Mouse (Mus musculus) heart, postnatal 0 days (tissue): ENCODE measurements around the gene Echdc2. TPM values are rescaled to one million over a fixed set of nuclear protein-coding genes. Genes with fewer than 3 reads are reported as not detected.

ENCODE experiments used
- ATAC-seq: fragments of 200-750 bp; cut with Nextera tagmentation; 2 replicates; pipeline ENCODE4 v1.8.0; 2017; ENCODE audit warnings: low read depth, moderate number of reproducible peaks, moderate library complexity; ENCODE audit not compliant: insufficient read depth
- DNase-seq: peaks from one replicate; pipeline ENCODE4 v3.0.0-alpha.2; 2016; ENCODE audit warnings: low spot score
- H3K27ac ChIP-seq: fragments of 300-500 bp; sonication (generic); 2 replicates; pipeline ENCODE4 v1.5.1; 2014; ENCODE audit warnings: low read depth, mild to moderate bottlenecking
- H3K27me3 ChIP-seq: fragments of 300-500 bp; sonication (generic); 2 replicates; pipeline ENCODE4 v1.6.1; 2014; ENCODE audit warnings: low read length, mixed read lengths; ENCODE audit not compliant: control insufficient read depth, insufficient read depth
- H3K36me3 ChIP-seq: fragments of 300-500 bp; sonication (generic); replicated peaks from 2 replicates; pipeline ENCODE4 v1.6.1; 2014; ENCODE audit warnings: low read length, mixed read lengths; ENCODE audit not compliant: control insufficient read depth, insufficient read depth
- H3K4me1 ChIP-seq: fragments of 300-500 bp; sonication (generic); 2 replicates; pipeline ENCODE4 v1.6.1; 2014; ENCODE audit warnings: antibody characterized with exemption; ENCODE audit not compliant: control insufficient read depth, insufficient read depth
- H3K4me2 ChIP-seq: fragments of 300-500 bp; sonication (generic); 2 replicates; pipeline ENCODE4 v1.6.1; 2014; ENCODE audit warnings: low read depth, mild to moderate bottlenecking, low read length, moderate library complexity
- H3K4me3 ChIP-seq: fragments of 300-500 bp; sonication (generic); 2 replicates; pipeline ENCODE4 v1.5.1; 2014; ENCODE audit warnings: low read depth, low read length
- H3K9ac ChIP-seq: fragments of 300-500 bp; sonication (generic); replicated peaks from 2 replicates; pipeline ENCODE4 v1.6.1; 2014; ENCODE audit warnings: low read depth, low read length, mixed read lengths
- H3K9me3 ChIP-seq: fragments of 300-500 bp; sonication (generic); replicated peaks from 2 replicates; pipeline ENCODE4 v1.6.1; 2016; ENCODE audit warnings: low read length; ENCODE audit not compliant: control insufficient read depth
- CTCF ChIP-seq: IDR thresholded peaks from 2 replicates; pipeline ENCODE4 v1.5.1; 2016; ENCODE audit warnings: antibody characterized with exemption, control low read depth, low read depth
- EP300 ChIP-seq: IDR thresholded peaks from 2 replicates; pipeline ENCODE4 v1.6.1; 2016; ENCODE audit warnings: antibody characterized with exemption, low read depth
- WGBS: fragments of 180-500 bp; shearing (Covaris S2); extraction: QIAGEN DNeasy Blood & Tissue Kit; methylation state at CpG from one replicate; pipeline ENCODE4 v1.1.7; 2014; 5-methylcytosine and 5-hydroxymethylcytosine counted together
- polyA plus RNA-seq: library from polyadenylated mRNA; unstranded; fragments of >200 nt; fragmentation: Nextera tagmentation; extraction: Ambion mirVana; gene quantifications from 2 replicates; pipeline ENCODE4 v1.2.1, GENCODE M21; 2015
- total RNA-seq: library from RNA; depleted of rRNA; stranded (reverse); fragments of >200 nt; gene quantifications from 2 replicates; pipeline ENCODE4 v1.2.3, GENCODE M21; 2014; ENCODE audit warnings: low replicate concordance; rRNA removed

Gene Echdc2
- total and polyA plus RNA-seq, 2 experiments from 2014 or later = 27.1 to 48.5 TPM

DNA sequence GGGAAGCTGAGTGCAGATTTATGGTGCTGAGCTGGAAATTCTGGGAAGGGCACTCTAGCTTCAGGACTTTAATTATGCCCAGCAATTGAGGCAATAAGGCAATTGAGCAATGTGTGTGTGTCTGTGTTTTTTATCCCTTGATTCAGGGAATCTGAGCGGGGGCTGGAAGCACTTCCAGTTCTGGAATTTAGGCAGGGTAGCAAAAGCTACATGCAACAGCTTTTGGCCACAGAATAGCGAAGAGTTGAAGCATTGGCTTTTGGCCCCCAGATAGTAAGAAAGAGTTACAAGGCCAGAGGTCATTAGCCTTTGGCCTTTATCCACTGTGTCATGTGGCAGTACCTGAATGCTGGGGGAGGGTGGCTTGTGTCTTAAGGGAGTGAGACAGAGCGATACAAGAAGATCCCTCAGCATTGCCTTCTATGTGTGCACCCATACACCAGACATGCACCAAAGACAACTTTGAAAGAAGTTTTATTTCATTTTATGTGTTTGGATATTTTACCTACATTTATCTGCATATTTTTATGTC is 60.2 kb downstream of the Echdc2 start:
- DNase-seq = no peak
- H3K27ac ChIP-seq = no peak overlapping the region
- no peaks in the 10 kb centered on the region for H3K4me1 ChIP-seq
- no peaks in the 10 kb centered on the region for H3K36me3 ChIP-seq
- WGBS = 79% methylated on average over 3 of the region's 3 CpGs
- no peak for ATAC-seq
- no peaks in the 10 kb centered on the region for H3K27me3 ChIP-seq
- no peak overlapping the region for H3K9ac ChIP-seq
- TF ChIP-seq CTCF (no peak), EP300 (no peak)
- H3K4me3 ChIP-seq = no peak overlapping the region
- no peaks in the 10 kb centered on the region for H3K9me3 ChIP-seq
- H3K4me2 ChIP-seq = no peak overlapping the region

Other genes with a start within 250 kb of the Echdc2 start
- gene Cpt2, start 241.8 kb upstream of the Echdc2 start, total RNA-seq = 116 and 160 TPM in 2 replicates
- gene Cpt2, start 241.8 kb upstream of the Echdc2 start, polyA plus RNA-seq = 159 and 166 TPM in 2 replicates
- 0.65 TPM in 1 of 2 replicates, not detected in the other for gene Slc1a7, start 197.1 kb upstream of the Echdc2 start, total RNA-seq
- 0.08 and 0.10 TPM in 2 replicates for gene Slc1a7, start 197.1 kb upstream of the Echdc2 start, polyA plus RNA-seq
- gene Podn, start 69.0 kb upstream of the Echdc2 start, total RNA-seq = 2.3 and 5.0 TPM in 2 replicates
- 0.53 and 0.92 TPM in 2 replicates for gene Podn, start 69.0 kb upstream of the Echdc2 start, polyA plus RNA-seq
- 115 and 160 TPM in 2 replicates for gene Scp2, start 20.4 kb upstream of the Echdc2 start, total RNA-seq
- 243 and 246 TPM in 2 replicates for gene Scp2, start 20.4 kb upstream of the Echdc2 start, polyA plus RNA-seq
- not detected in 2 replicates for gene Zyg11a, start 52.6 kb downstream of the Echdc2 start, total RNA-seq
- gene Zyg11a, start 52.6 kb downstream of the Echdc2 start, polyA plus RNA-seq = not detected in 2 replicates
- gene Zyg11b, start 135.7 kb downstream of the Echdc2 start, total RNA-seq = 25.2 and 30.3 TPM in 2 replicates
- 5.6 and 6.5 TPM in 2 replicates for gene Zyg11b, start 135.7 kb downstream of the Echdc2 start, polyA plus RNA-seq
- 26.0 and 41.8 TPM in 2 replicates for gene Coa7, start 162.7 kb downstream of the Echdc2 start, total RNA-seq
- 61.7 and 63.8 TPM in 2 replicates for gene Coa7, start 162.7 kb downstream of the Echdc2 start, polyA plus RNA-seq
- gene Shisal2a, start 217.9 kb downstream of the Echdc2 start, total RNA-seq = 2.2 TPM in 1 of 2 replicates, not detected in the other
- gene Shisal2a, start 217.9 kb downstream of the Echdc2 start, polyA plus RNA-seq = 1.4 and 2.0 TPM in 2 replicates
- gene Gpx7, start 241.5 kb downstream of the Echdc2 start, total RNA-seq = 62.7 and 74.2 TPM in 2 replicates
- 51.7 and 52.3 TPM in 2 replicates for gene Gpx7, start 241.5 kb downstream of the Echdc2 start, polyA plus RNA-seq